Mouse (Mus musculus) testis, adult 2 months (tissue): ENCODE measurements around the gene Anks3.

Experiments used
- CTCF ChIP-seq: fragments of 200-500 bp; IDR thresholded peaks from 2 replicates; pipeline ENCODE4 v1.5.1; 2012; ENCODE audit warnings: low read depth, mild to moderate bottlenecking, inconsistent platforms, low read length, moderate library complexity; ENCODE audit not compliant: control insufficient read depth, insufficient read depth, insufficient replicate concordance
- POLR2A ChIP-seq: fragments of 200-500 bp; IDR thresholded peaks from 2 replicates; pipeline ENCODE4 v1.6.1; 2012; ENCODE audit warnings: low read depth, mild to moderate bottlenecking, inconsistent platforms, low read length, moderate library complexity; ENCODE audit not compliant: control insufficient read depth

- TF ChIP-seq POLR2A (no peak), CTCF (no peak)
Observed at GRCm38 (mm10) chr16:4896249-4897027, 67.6 kb downstream of the Anks3 start.
